Mouse (Mus musculus) heart, adult 2 months (tissue): ENCODE measurements at regions not wholly inside any gene's neighbourhood (a gene's known extent, or its start where the extent isn't known, plus 50 kb on each side); places are given as distances from the start of the nearest gene placed in this dataset.

Experiments used
- DNase-seq, 2 experiments: peaks; one replicate each; pipeline ENCODE4 v3.0.0; 2021
- H3K27ac ChIP-seq: fragments of 200-600 bp; 2 replicates; pipeline ENCODE4 v1.8.1; 2022
- H3K27me3 ChIP-seq: fragments of 200-500 bp; 2 replicates; pipeline ENCODE4 v1.6.1; 2012; ENCODE audit warnings: mild to moderate bottlenecking, low read length, inconsistent platforms, mixed read lengths; ENCODE audit not compliant: control insufficient read depth, insufficient read depth
- H3K36me3 ChIP-seq: fragments of 200-500 bp; 2 replicates; pipeline ENCODE4 v1.6.1; 2012; ENCODE audit warnings: low read length, inconsistent platforms; ENCODE audit not compliant: control insufficient read depth, insufficient read depth
- H3K4me1 ChIP-seq: fragments of 200-500 bp; 2 replicates; pipeline ENCODE4 v1.6.1; 2011; ENCODE audit warnings: low read length; ENCODE audit not compliant: control insufficient read depth, insufficient read depth
- H3K4me3 ChIP-seq: fragments of 200-600 bp; 2 replicates; pipeline ENCODE4 v1.8.1; 2022
- H3K79me2 ChIP-seq: fragments of 200-500 bp; replicated peaks from 2 replicates; pipeline ENCODE4 v1.6.1; 2012; ENCODE audit warnings: mild to moderate bottlenecking, inconsistent platforms, low read length, moderate library complexity, mixed read lengths; ENCODE audit not compliant: control insufficient read depth, insufficient read depth
- H3K9ac ChIP-seq: fragments of 200-500 bp; 2 replicates; pipeline ENCODE4 v1.6.1; 2012; ENCODE audit warnings: low read depth, mild to moderate bottlenecking, control low read depth, inconsistent platforms, low read length, mixed read lengths
- CTCF ChIP-seq: fragments of 200-600 bp; IDR thresholded peaks from 2 replicates; pipeline ENCODE4 v1.8.1; 2022; ENCODE audit warnings: antibody characterized with exemption, mild to moderate bottlenecking, moderate library complexity
- EP300 ChIP-seq: fragments of 200-500 bp; IDR thresholded peaks from 2 replicates; pipeline ENCODE4 v1.6.1; 2011; ENCODE audit warnings: low read depth, low read length, control low read depth; ENCODE audit not compliant: insufficient read depth
- POLR2A ChIP-seq: fragments of 200-500 bp; IDR thresholded peaks from 2 replicates; pipeline ENCODE4 v1.6.1; 2011; ENCODE audit warnings: mild to moderate bottlenecking, low read depth, low read length, control low read depth; ENCODE audit not compliant: insufficient read depth
- WGBS: fragments of 180-500 bp; shearing (Covaris S2); methylation state at CpG from one replicate; pipeline ENCODE4 v1.1.7; 2018; 5-methylcytosine and 5-hydroxymethylcytosine counted together
- intact Hi-C: fragments of 180-260 bp; cut with DNase I; formaldehyde crosslinking; loops from one replicate; pipeline ENCODE4 v1.15.1; 2025

- TF ChIP-seq EP300 (no peak), POLR2A (no peak), CTCF (no peak)
- intact Hi-C loops = no loop called here
- Histone ChIP-seq H3K4me3 (no peak overlapping the region), H3K79me2 (no peaks in the 10 kb centered on the region), H3K36me3 (no peaks in the 10 kb centered on the region), H3K9ac (no peak overlapping the region), H3K27ac (no peak overlapping the region), H3K4me1 (no peaks in the 10 kb centered on the region), H3K27me3 (no peaks in the 10 kb centered on the region)
- no peak for DNase-seq
- 61% methylated on average over 6 of the region's 6 CpGs for WGBS
Measured at GRCm38 (mm10) chr8:84336376-84336775, 51.9 kb upstream of the Cacna1a start.

GRCm38 (mm10) chr8:84334333-84334732, 53.9 kb upstream of the Cacna1a start:
- no peaks in the 10 kb centered on the region for H3K36me3 ChIP-seq
- no peak overlapping the region for H3K4me3 ChIP-seq
- peak in 1 of 2 experiments; percentile 20 for DNase-seq
- H3K79me2 ChIP-seq = no peaks in the 10 kb centered on the region
- TF ChIP-seq EP300 = no peak
- no peak for TF ChIP-seq CTCF
- TF ChIP-seq POLR2A = no peak
- 53% methylated on average over 5 of the region's 5 CpGs for WGBS
- no peak overlapping the region for H3K27ac ChIP-seq
- no peak overlapping the region for H3K9ac ChIP-seq
- H3K4me1 ChIP-seq = no peaks in the 10 kb centered on the region
- intact Hi-C loops = no loop called here
- no peaks in the 10 kb centered on the region for H3K27me3 ChIP-seq

- H3K79me2 ChIP-seq = no peaks in the 10 kb centered on the region
- no peak for DNase-seq
- H3K27ac ChIP-seq = no peak overlapping the region
- H3K4me3 ChIP-seq = no peak overlapping the region
- no peaks in the 10 kb centered on the region for H3K27me3 ChIP-seq
- no peaks in the 10 kb centered on the region for H3K4me1 ChIP-seq
- no peaks in the 10 kb centered on the region for H3K36me3 ChIP-seq
- TF ChIP-seq CTCF (no peak), EP300 (no peak)
- intact Hi-C loops = no loop called here
- no peak overlapping the region for H3K9ac ChIP-seq
Measured at GRCm38 (mm10) chr8:84331562-84331961, 56.7 kb upstream of the Cacna1a start.

GRCm38 (mm10) chr8:84329535-84329934, 58.7 kb upstream of the Cacna1a start:
- Histone ChIP-seq H3K4me3 (no peak overlapping the region), H3K27ac (no peak overlapping the region), H3K79me2 (no peaks in the 10 kb centered on the region), H3K9ac (no peak overlapping the region), H3K4me1 (no peaks in the 10 kb centered on the region), H3K36me3 (no peaks in the 10 kb centered on the region), H3K27me3 (no peaks in the 10 kb centered on the region)
- WGBS = 57% methylated on average over 8 of the region's 8 CpGs
- TF ChIP-seq POLR2A (no peak), EP300 (no peak), CTCF (no peak)
- intact Hi-C loops = no loop called here
- no peak for DNase-seq

GRCm38 (mm10) chr8:84322761-84323160, 52.6 kb upstream of the Ccdc130 start:
- peak; percentile 43 to 54 for DNase-seq

GRCm38 (mm10) chr8:84321841-84322240, 51.7 kb upstream of the Ccdc130 start:
- no peak overlapping the region for H3K27ac ChIP-seq
- H3K4me1 ChIP-seq = peaks cover 2% of the 10 kb centered on the region; the same call in 1 of the 2 replicates
- no peak for DNase-seq
- WGBS = 66% methylated on average over 3 of the region's 3 CpGs
- H3K4me3 ChIP-seq = no peak overlapping the region
- no peaks in the 10 kb centered on the region; the same call in 1 of the 2 replicates for H3K27me3 ChIP-seq
- H3K9ac ChIP-seq = no peak overlapping the region
- no peaks in the 10 kb centered on the region for H3K36me3 ChIP-seq
- intact Hi-C loops = no loop called here
- TF ChIP-seq POLR2A = no peak
- TF ChIP-seq CTCF = no peak
- no peak for TF ChIP-seq EP300
- H3K79me2 ChIP-seq = no peaks in the 10 kb centered on the region

More at GRCm38 (mm10) chr8:84322761-84323160, 52.6 kb upstream of the Ccdc130 start:
- H3K4me1 ChIP-seq = peaks cover 2% of the 10 kb centered on the region; the same call in 1 of the 2 replicates
- no peak overlapping the region for H3K4me3 ChIP-seq
- intact Hi-C loops = no loop called here
- no peaks in the 10 kb centered on the region for H3K36me3 ChIP-seq
- 37% methylated on average over 10 of the region's 10 CpGs for WGBS
- TF ChIP-seq EP300 = no peak
- TF ChIP-seq CTCF = no peak
- no peak for TF ChIP-seq POLR2A
- no peak overlapping the region for H3K27ac ChIP-seq
- no peak overlapping the region for H3K9ac ChIP-seq
- H3K79me2 ChIP-seq = no peaks in the 10 kb centered on the region
- no peaks in the 10 kb centered on the region; the same call in 1 of the 2 replicates for H3K27me3 ChIP-seq
